Mouse (Mus musculus) brain, embryonic 14.5 days (tissue): ENCODE results near the gene Smok3c.

Experiments
- CTCF ChIP-seq: fragments of 200-500 bp; IDR thresholded peaks from 2 replicates; pipeline ENCODE4 v1.5.1; 2012; ENCODE audit warnings: inconsistent platforms, mild to moderate bottlenecking, moderate library complexity, borderline replicate concordance; ENCODE audit not compliant: insufficient read depth, insufficient read length; ENCODE audit errors: extremely low read depth
- POLR2A ChIP-seq: fragments of 200-500 bp; IDR thresholded peaks from 2 replicates; pipeline ENCODE4 v1.6.1; 2012; ENCODE audit warnings: mild to moderate bottlenecking, inconsistent platforms, borderline replicate concordance; ENCODE audit not compliant: poor library complexity, insufficient read depth, insufficient read length, severe bottlenecking; ENCODE audit errors: extremely low read depth

GRCm38 (mm10) chr5:138076148-138076547 is 23.2 kb downstream of the Smok3c start:
- TF ChIP-seq CTCF (no peak), POLR2A (no peak)
